Mouse (Mus musculus) naive thymus-derived CD4-positive, alpha-beta T cell, adult 2 months (primary cell): ENCODE measurements around the gene Adarb2.

ENCODE experiments used
- DNase-seq: peaks from one replicate; pipeline ENCODE4 v3.0.0-alpha.2; 2011; ENCODE audit warnings: low read depth

Adarb2 gene

DNA sequence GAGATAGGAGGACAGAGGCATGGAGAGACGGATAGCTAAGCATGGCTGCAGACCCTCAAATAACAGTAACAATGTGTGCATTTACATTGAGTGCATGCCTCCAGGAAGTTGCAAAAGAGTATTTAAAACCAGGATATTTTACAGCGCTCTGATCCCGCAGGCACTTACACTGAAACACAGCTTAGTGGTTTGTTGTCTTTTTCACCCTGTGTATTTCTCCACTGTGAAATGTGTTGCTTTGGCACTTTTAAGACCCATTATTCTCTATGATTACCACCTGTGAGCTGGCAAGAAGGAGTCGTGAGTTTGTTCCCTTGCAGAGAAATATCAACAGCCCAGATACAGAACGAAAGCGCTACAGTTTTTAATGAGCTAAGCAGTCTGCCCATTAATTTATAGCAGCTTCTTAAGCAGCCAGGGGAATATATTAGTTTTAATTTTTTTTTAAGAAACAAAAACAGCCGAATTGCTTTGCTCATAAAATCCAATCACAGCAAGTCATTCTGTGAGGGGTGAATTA, 167.3 kb downstream of the Adarb2 start:
- DNase-seq, result no peak

DNA sequence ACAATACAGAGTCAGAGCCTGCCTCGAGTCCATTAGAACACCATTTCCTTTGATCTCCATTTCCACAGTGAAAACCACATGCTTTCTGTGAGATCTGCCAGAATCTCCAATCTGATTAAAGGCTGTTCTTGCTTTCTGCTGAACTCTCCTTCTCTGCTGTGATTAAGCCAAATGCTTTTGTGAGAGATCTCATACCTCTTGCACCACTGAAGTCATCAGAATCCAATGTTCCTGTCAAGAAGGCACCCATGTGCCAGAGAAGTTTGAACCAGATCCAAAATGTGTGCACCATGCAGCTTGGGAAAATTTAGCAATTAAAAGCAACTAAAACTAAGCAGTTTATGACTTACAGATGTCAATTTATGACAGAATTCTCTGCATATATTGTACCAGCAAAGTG, 185.9 kb downstream of the Adarb2 start:
- DNase-seq, result no peak

DNA sequence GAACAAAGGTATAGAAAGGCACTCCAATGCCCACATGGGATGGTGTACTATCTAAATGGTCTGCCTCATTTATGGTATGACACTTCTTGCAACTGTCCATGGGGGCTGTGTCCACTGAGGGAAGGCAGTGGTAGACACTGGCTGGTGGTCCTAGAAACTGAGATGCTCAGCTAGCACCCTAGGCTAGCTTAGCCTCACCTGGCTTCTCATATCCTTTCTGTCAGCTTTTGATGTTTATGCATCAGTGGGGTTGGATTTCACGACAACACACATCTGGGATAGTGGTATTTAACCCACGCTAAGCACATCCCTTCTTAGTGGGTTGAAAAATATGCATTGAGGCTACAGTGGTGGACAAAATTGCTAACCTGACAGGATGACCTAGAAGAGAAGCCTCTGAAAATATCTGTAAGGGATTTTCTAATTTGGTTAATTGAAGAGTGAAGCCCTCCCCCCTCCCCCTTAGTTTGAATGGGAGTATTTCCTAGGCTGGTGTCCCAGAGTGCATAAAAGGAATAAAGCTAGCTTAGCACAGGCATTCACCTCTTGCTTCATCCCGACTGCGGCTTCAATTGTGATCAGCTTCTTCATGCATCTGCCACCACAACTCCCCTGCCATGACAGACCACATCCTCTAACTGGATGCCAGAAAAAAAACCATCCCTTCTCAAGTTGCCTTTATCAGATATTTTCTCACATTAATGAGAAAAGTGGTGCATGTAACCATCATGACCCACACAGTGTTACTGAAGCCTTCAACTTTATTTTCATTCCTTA, 197.8 kb downstream of the Adarb2 start:
- peak; percentile 43 for DNase-seq

GRCm38 (mm10) chr13:8402324-8402873, 199.7 kb downstream of the Adarb2 start:
- no peak for DNase-seq

GRCm38 (mm10) chr13:8406020-8406419, 203.4 kb downstream of the Adarb2 start:
- DNase-seq, result no peak

DNA sequence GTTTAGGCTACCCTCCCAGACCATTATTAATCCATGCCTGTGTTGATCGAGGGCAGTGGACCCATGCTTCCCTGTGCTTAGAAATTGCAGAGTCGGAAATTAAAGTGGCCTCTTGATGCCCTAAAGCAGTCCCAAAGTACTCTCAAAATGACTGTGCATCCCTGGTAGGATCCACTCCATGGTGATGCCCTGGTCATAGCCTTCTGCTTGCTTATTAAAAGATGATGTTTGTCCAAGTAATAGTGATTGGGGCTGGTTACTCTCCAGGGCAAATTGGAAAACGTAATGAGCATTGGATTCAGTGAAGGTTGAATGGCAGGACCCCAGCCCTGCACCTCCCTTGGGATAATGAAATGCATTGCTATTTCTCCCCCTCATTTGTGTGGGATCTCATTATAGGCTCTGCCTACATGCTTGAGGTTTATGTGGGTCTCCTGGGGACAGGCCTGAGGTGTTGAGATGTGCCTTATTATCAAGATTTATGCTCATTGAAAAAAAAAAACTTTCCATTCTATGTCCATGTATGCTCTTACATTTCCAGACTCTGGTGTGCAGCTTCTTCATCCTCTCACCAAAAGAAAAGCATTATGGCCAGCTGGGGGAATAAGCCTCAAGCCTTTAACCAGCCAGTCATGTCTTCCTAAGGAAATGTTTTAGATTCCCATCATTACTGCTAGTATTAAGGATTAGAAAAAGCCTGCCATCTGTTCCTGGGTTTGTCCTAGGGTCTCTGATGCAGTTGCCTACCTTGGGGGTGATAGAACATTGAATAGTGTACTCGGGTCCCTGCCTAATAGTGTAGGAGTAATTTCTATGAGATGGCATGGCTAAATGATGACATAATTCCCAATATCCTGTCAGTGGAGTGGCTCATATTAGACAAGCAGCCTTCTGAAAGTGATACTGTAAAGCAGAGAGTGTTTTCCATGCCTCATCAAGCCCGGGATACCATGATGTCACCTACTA, 208.0 kb downstream of the Adarb2 start:
- no peak for DNase-seq

DNA sequence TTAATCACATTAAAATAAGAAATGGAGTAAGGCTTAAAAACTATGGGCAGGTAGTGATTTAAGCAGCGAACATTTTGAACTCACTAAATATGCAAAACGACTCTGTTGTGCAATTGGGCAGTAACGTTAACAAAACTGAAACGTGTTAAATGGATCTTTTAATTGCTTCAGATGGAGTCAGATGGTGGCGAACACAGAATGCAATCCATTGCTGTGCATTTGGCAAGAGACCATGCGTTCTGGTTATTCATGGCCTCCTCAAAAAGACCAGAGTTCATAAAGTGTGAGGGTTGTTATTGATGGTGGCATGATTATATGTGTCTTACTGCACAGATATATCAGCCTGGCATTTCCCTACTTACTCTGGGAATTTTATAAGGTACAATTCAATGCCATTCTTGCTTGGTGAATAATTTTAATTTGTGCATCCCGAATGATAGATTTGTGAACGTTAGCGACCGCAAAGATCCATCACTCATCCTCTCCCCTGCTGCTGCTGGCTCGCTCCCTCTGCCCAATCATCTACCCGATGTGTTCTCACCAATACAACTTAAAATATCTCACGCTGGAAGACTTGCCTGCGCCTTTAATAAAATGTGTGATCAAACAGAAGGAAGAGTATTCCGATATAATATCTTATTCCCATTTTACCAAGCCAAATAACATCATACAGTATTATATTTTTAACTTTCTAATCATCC, 221.5 kb downstream of the Adarb2 start:
- no peak for DNase-seq

GRCm38 (mm10) chr13:8439188-8439835, 236.6 kb downstream of the Adarb2 start:
- no peak for DNase-seq

DNA sequence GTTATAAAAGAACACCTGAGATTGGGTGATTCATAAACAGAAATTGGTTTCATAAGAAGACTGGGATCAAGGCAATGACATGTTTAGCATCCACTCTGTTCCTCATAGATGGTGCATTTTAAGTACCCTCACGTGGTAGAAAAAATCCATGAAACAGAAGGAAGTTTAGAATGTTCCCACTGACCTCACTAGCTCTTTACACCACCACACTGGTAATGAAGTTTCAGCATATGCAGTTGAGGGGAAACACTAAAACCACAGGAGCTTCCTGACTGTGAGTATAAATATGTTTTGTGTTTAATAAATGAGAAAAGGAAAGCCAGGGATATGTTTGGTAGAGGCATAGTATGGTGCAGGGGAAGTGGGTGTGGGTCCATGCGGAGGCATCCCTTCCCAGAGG, 242.7 kb downstream of the Adarb2 start:
- no peak for DNase-seq

- no peak for DNase-seq
These were observed 245.7 kb downstream of the Adarb2 start for GRCm38 (mm10) chr13:8448192-8448879.

DNA sequence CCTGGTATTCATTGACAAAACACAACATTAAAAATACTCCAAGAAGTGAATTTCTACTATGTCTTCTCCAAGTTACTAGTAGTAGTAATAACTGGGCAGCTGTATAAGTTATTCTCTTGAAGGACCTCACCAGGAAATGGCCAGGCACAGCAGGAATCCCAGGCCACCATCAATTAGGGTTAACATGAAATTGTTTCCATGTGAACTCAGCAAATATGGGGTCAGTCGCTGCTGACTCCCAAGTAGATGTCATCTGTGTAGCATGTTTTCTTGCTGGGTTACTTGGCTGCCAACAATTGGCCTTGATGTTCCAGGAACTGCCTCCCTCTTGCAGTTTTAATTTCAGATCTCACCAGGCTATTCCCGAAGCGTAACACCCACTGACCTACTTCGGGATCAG, 248.9 kb downstream of the Adarb2 start:
- no peak for DNase-seq

- DNase-seq, result peak; percentile 78
These were observed 254.2 kb downstream of the Adarb2 start for GRCm38 (mm10) chr13:8456886-8457285.

- peak; percentile 32 for DNase-seq
These were observed 255.2 kb downstream of the Adarb2 start for GRCm38 (mm10) chr13:8457831-8458230.

GRCm38 (mm10) chr13:8467591-8468366, 265.1 kb downstream of the Adarb2 start:
- no peak for DNase-seq

DNA sequence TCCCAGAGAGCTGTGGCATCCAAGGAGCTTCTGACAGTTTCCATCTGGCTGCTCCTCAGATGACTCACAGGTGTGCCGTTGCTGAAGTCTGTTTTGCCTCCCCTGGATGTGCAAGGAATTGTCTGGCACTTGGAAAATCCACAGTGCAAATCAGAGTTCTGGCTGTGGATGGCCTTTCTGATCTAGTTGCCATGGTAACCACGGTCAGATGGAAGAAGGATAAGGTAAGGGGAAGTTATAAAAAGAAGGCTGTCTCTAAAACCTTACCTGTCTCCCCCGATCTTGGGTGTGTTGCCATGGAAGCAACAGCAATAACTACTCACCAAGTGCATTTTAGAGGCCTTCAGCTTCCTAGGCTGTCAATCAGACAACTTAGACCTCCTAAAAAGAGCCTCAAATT, 273.6 kb downstream of the Adarb2 start:
- DNase-seq, result no peak

DNA sequence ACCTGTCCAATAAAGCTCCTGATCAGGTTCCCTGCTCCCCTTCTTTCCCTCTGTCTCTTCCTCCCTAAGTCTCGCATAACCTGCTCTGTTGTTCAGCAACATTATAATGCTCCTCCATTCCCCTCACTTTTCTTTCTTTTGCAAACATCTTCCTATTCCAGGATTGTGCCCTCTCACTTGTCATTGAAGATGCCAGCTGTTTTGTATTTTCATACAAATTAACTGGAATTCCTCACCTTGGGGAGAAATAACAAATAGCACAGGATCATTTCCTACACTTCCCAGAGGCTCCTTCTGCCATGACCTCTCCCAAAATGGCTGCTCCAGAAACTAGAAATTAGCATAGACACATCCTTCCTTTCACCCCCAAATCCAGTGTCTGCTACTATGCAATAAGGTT, 276.1 kb downstream of the Adarb2 start:
- DNase-seq, result no peak

DNA sequence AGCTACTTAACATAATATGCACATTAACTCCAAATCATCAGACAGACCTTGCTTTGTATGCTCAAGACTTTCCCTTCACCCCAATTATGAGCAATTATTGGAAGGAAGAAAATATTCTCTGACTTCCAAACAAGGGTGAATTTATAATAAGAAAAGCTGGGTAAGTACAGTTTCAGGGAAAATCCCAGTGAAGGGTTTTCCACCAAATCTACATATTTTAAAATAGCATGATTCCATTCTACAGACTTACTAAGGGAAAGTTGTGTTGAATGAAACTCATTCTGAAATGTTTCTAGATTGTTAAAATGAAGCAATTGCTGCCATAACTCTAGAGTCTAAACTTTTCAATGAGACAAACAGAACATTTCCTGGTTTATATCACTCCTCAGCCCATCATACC, 277.3 kb downstream of the Adarb2 start:
- DNase-seq, result no peak

GRCm38 (mm10) chr13:8481347-8481746, 278.7 kb downstream of the Adarb2 start:
- DNase-seq, result no peak

DNA sequence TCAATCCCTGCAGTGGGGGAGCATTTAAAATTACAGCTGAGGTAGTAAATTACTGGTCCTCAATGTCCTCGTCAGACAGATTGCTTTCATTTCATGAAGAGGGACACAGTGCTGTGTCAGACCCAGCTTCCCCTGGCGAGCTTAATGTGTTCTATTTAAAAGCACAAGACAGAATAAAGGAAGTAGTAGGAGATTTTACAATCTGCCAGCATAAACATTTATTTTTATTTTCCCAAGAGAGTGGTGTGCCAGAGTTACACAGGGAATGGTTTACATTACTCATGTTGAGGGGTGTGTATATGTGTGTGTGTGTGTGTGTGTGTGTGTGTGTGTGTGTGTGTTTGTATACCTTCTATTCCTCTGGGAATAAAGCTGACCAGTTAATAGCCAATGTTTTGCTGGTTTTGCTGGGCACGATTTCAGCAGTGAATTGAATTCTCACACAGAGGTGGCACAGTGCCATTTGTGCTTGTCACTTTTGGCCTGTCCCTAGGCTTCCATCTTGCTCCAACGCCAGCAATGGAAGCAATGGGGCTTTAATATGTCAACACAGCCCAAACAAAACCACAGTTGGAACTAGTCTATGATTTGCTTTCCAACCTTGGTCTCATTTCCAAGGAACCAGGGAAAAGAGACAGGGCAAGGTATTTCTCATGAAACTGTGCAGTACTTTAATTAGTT, 282.1 kb downstream of the Adarb2 start:
- DNase-seq, result no peak
